Mouse (Mus musculus) liver, adult 2 months (tissue): ENCODE measurements around the gene Tmem170b. TPM values are rescaled to one million over a fixed set of nuclear protein-coding genes. Genes with fewer than 3 reads are reported as not detected.
A peak's percentile ranks its signal among the peaks of the same experiment; 100 is the strongest.

Experiments
- DNase-seq: peaks from one replicate; pipeline ENCODE4 v3.0.0-alpha.2; 2011; ENCODE audit warnings: low read depth, low spot score; ENCODE audit errors: extremely low read depth
- H3K27ac ChIP-seq: fragments of 200-500 bp; replicated peaks from 2 replicates; pipeline ENCODE4 v1.5.1; 2012; ENCODE audit warnings: low read depth, mild to moderate bottlenecking, control low read depth, inconsistent platforms, low read length; ENCODE audit not compliant: insufficient read depth
- H3K27me3 ChIP-seq: fragments of 200-500 bp; 2 replicates; pipeline ENCODE4 v1.6.1; 2012; ENCODE audit warnings: mild to moderate bottlenecking, moderate library complexity, low read length, inconsistent platforms; ENCODE audit not compliant: control insufficient read depth, insufficient read depth
- H3K36me3 ChIP-seq: fragments of 200-500 bp; 2 replicates; pipeline ENCODE4 v1.6.1; 2012; ENCODE audit warnings: low read length, inconsistent platforms; ENCODE audit not compliant: control insufficient read depth, insufficient read depth
- H3K4me1 ChIP-seq: fragments of 200-500 bp; 2 replicates; pipeline ENCODE4 v1.6.1; 2011; ENCODE audit warnings: low read length; ENCODE audit not compliant: control insufficient read depth, insufficient read depth
- H3K4me3 ChIP-seq: fragments of 200-500 bp; 2 replicates; pipeline ENCODE4 v1.5.1; 2011; ENCODE audit warnings: low read depth, mild to moderate bottlenecking, control low read depth, low read length, moderate library complexity; ENCODE audit not compliant: insufficient read depth
- H3K79me2 ChIP-seq: fragments of 200-500 bp; 2 replicates; pipeline ENCODE4 v1.6.1; 2012; ENCODE audit warnings: inconsistent platforms, mild to moderate bottlenecking, low read length, moderate library complexity; ENCODE audit not compliant: control insufficient read depth, insufficient read depth
- H3K9ac ChIP-seq: fragments of 200-500 bp; 2 replicates; pipeline ENCODE4 v1.6.1; 2012; ENCODE audit warnings: low read depth, mild to moderate bottlenecking, control low read depth, inconsistent platforms, low read length
- CTCF ChIP-seq: fragments of 200-500 bp; IDR thresholded peaks from 2 replicates; pipeline ENCODE4 v1.5.1; 2011; ENCODE audit warnings: low read depth, low read length, control low read depth
- POLR2A ChIP-seq: fragments of 200-500 bp; IDR thresholded peaks from 2 replicates; pipeline ENCODE4 v1.6.1; 2011; ENCODE audit warnings: low read length, control low read depth; ENCODE audit not compliant: insufficient read depth; ENCODE audit errors: extremely low read depth
- WGBS: fragments of 180-500 bp; shearing (Covaris S2); methylation state at CpG from one replicate; pipeline ENCODE4 v1.1.7; 2018; 5-methylcytosine and 5-hydroxymethylcytosine counted together
- polyA plus RNA-seq: library from polyadenylated mRNA; depleted of rRNA; stranded (reverse); fragments of >200 nt; gene quantifications from 2 replicates; pipeline ENCODE4 v1.2.3, GENCODE M21; 2012
- total RNA-seq: library from RNA; depleted of rRNA; stranded (reverse); fragments of >200 nt; gene quantifications from 2 replicates; pipeline ENCODE4 v1.2.3, GENCODE M21; 2014

Tmem170b gene
- total and polyA plus RNA-seq, 2 experiments: 4.4 to 9.5 TPM

GRCm38 (mm10) chr13:41638083-41638482 lies 32.4 kb downstream of the Tmem170b start:
- 97% methylated on average over 4 of the region's 4 CpGs for WGBS
- H3K79me2 ChIP-seq: no peaks in the 10 kb centered on the region; the same call in 1 of the 2 replicates

GRCm38 (mm10) chr13:41642851-41643250 lies 37.1 kb downstream of the Tmem170b start:
- H3K27me3 ChIP-seq: no peaks in the 10 kb centered on the region
- 26% methylated on average over 6 of the region's 6 CpGs for WGBS
- H3K36me3 ChIP-seq: peaks cover 3% of the 10 kb centered on the region; the same call in 1 of the 2 replicates
- H3K9ac ChIP-seq: no peak overlapping the region
- H3K79me2 ChIP-seq: no peaks in the 10 kb centered on the region
- no peaks in the 10 kb centered on the region; the same call in 1 of the 2 replicates for H3K4me1 ChIP-seq
- DNase-seq: no peak
- TF ChIP-seq CTCF: no peak; the same call in 1 of the 2 replicates
- TF ChIP-seq POLR2A: no peak
- no peak overlapping the region for H3K27ac ChIP-seq
- H3K4me3 ChIP-seq: no peak overlapping the region

More at GRCm38 (mm10) chr13:41638083-41638482, 32.4 kb downstream of the Tmem170b start:
- no peaks in the 10 kb centered on the region for H3K27me3 ChIP-seq
- no peak overlapping the region for H3K9ac ChIP-seq
- peaks cover 3% of the 10 kb centered on the region; the same call in 1 of the 2 replicates for H3K4me1 ChIP-seq
- no peak overlapping the region for H3K27ac ChIP-seq
- TF ChIP-seq CTCF (no peak), POLR2A (no peak)
- no peak for DNase-seq
- no peak overlapping the region for H3K4me3 ChIP-seq
- H3K36me3 ChIP-seq: peaks cover 16% of the 10 kb centered on the region

- TF ChIP-seq CTCF: no peak
- TF ChIP-seq POLR2A: no peak
- Histone ChIP-seq H3K27ac (no peak overlapping the region), H3K79me2 (no peaks in the 10 kb centered on the region), H3K9ac (no peak overlapping the region), H3K4me1 (no peaks in the 10 kb centered on the region; the same call in 1 of the 2 replicates), H3K27me3 (no peaks in the 10 kb centered on the region), H3K4me3 (no peak overlapping the region), H3K36me3 (0 out of 2 replicates have a peak, but pooled peaks cover 3% of the 10 kb centered on the region)
- peak; percentile 39 for DNase-seq
- WGBS: 79% methylated on average over 7 of the region's 7 CpGs
Measured at GRCm38 (mm10) chr13:41643798-41644197, 38.1 kb downstream of the Tmem170b start.

GRCm38 (mm10) chr13:41644591-41645482 lies 39.1 kb downstream of the Tmem170b start:
- Histone ChIP-seq H3K27ac (no peak overlapping the region), H3K27me3 (no peaks in the 10 kb centered on the region), H3K9ac (no peak overlapping the region), H3K4me1 (no peaks in the 10 kb centered on the region; the same call in 1 of the 2 replicates), H3K36me3 (0 out of 2 replicates have a peak, but pooled peaks cover 2% of the 10 kb centered on the region), H3K4me3 (no peak overlapping the region), H3K79me2 (no peaks in the 10 kb centered on the region)
- DNase-seq: no peak
- 60% methylated on average over 10 of the region's 10 CpGs for WGBS
- TF ChIP-seq CTCF (no peak), POLR2A (no peak)

GRCm38 (mm10) chr13:41645483-41645859 lies 39.8 kb downstream of the Tmem170b start:
- Histone ChIP-seq H3K27ac (no peak overlapping the region), H3K27me3 (no peaks in the 10 kb centered on the region), H3K4me1 (no peaks in the 10 kb centered on the region; the same call in 1 of the 2 replicates), H3K4me3 (no peak overlapping the region), H3K79me2 (no peaks in the 10 kb centered on the region), H3K36me3 (0 out of 2 replicates have a peak, but pooled peaks cover 2% of the 10 kb centered on the region), H3K9ac (no peak overlapping the region)
- 85% methylated on average over 5 of the region's 5 CpGs for WGBS
- no peak for DNase-seq
- TF ChIP-seq POLR2A (no peak), CTCF (no peak)

GRCm38 (mm10) chr13:41647976-41648375 lies 42.3 kb downstream of the Tmem170b start:
- H3K9ac ChIP-seq: no peak overlapping the region
- no peak overlapping the region for H3K27ac ChIP-seq
- H3K36me3 ChIP-seq: no peaks in the 10 kb centered on the region
- 89% methylated on average over 6 of the region's 6 CpGs for WGBS
- no peaks in the 10 kb centered on the region for H3K27me3 ChIP-seq
- DNase-seq: no peak
- no peak overlapping the region for H3K4me3 ChIP-seq
- TF ChIP-seq POLR2A (no peak), CTCF (no peak)
- H3K4me1 ChIP-seq: no peaks in the 10 kb centered on the region; the same call in 1 of the 2 replicates
- H3K79me2 ChIP-seq: no peaks in the 10 kb centered on the region
